Mouse (Mus musculus) megakaryocyte, embryonic 14.5 days (primary cell): ENCODE results near the gene Fkbp7.

Experiments used
- FLI1 ChIP-seq: IDR thresholded peaks from 2 replicates; pipeline ENCODE4 v1.6.1; 2012; ENCODE audit warnings: low read length, inconsistent platforms, mixed read lengths
- GATA1 ChIP-seq: IDR thresholded peaks from 3 replicates; pipeline ENCODE4 v1.6.1; 2012; ENCODE audit warnings: mixed read lengths, low read length, inconsistent platforms, borderline replicate concordance

DNA sequence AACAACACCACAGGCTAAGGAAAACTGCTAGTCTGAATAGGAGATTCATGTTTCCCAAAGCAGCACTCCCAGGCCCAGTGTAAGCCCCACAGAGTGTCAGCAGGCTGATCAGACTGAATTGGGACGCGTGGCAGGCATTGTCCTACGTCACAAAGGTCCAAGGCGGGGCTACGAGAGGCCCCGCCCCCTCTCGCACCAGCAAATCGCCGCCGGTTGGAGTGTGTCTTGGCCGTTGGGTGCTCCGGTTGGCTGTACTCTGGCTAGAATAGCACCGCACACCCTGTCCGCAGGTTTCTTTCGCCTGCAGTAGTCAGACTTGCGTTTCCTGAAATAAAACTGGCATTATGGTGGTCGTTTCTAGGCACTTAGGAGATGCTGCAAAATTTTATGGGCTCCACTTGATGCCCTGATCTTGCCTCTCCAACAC lies at the start of gene Fkbp7:
- TF ChIP-seq FLI1: no peak
- TF ChIP-seq GATA1: no peak
